Mouse (Mus musculus) gastrocnemius, postnatal 4 days (tissue): ENCODE data around the gene Ace2. TPM values are rescaled to one million over a fixed set of nuclear protein-coding genes. Genes with fewer than 3 reads are reported as not detected.

Source experiments
- DNase-seq, 2 experiments: peaks; one replicate each; pipeline ENCODE4 v3.0.0; 2021 to 2022; ENCODE audit warnings: low spot score in 2 of 2, mixed read lengths in 2 of 2
- long read RNA-seq, 2 experiments: library from polyadenylated mRNA; stranded (forward); transcript quantifications; one replicate each; pipeline ENCODE4 v2.0.0; 2021
- total RNA-seq, 2 experiments: library from RNA; stranded (reverse); gene quantifications; 2 replicates each; pipeline ENCODE4 v1.2.3; 2021

Ace2 gene
- total RNA-seq: under 1 TPM; 0.54 TPM
- long read RNA-seq, experiment 1, partial matches to known transcripts: 1 of 2 reads
- long read RNA-seq, experiment 1, other reads (novel, unspliced or antisense): 0 of 2 reads
- long read RNA-seq, experiment 2: 0 reads

DNA sequence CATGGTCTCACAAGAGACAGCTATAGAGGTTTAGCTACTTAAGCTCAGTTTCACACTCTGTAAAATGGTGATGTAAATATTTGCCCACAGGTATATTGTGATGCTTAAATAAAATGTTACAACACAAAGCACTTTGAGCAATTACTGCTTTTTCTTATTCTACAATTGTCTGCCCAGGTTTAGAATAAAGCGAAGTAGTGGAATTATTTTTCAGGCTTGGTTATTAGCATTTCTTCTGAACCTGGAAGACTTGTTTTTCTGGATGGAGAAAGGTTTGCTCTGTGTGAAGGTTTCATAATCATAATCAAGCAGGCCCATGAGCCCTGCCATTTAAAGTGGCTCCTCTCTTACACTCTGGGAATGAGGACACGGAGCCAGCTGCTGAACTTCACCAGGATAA, at the start of gene Ace2:
Ace2 (plus strand) TSS at position 301 of the 400 bp plus-strand sequence.
- DNase-seq: no peak

GRCm38 (mm10) chrX:164089916-164090315, 49.2 kb upstream of the Ace2 start:
- DNase-seq: no peak

DNA sequence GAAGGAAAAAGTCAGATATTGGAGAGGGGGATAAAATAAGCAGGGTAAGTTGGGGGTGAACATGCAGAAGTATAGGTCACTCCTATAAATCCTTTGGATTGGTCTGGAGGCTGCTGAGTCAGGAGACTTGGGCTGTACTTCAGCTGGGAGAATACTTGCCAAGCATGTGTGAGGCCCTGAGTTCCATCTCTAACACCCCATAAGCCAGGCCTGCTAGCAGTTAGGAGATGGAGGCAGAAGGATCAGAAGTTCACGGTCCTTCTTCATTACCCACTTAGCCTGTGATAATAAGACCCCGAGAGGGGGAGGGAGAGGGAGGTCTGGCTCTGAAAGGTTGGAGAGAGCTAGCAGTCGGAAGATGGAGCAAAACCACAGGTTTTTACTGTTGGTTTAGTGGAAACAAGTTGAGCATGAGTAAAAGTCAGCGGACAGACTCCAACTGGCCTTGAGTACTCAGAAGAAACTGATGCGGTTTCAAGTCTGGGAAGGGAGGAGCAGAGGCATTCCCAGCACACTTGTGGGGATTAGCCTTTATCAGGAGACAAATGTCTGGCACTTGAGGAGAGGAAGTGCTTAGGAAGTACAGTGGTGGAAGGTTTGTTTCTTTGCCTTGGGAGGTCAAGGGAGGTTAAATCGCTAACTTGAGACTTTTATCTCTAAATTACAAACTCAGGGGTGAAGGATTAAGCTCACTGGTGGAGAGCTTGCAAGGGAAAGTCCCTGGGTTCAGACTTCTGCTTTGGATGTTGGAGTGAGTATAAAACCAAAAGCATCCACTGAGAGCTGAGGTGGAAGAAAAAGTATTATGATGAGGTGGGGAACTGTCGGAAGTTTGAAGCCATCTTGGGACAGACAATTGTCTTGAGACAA, 46.6 kb upstream of the Ace2 start:
- no peak for DNase-seq

- no peak for DNase-seq
These were observed 45.7 kb upstream of the Ace2 start for GRCm38 (mm10) chrX:164093435-164093834.

- DNase-seq: no peak
These were observed 43.3 kb upstream of the Ace2 start for GRCm38 (mm10) chrX:164095838-164096237.

- no peak for DNase-seq
These were observed 37.6 kb upstream of the Ace2 start for GRCm38 (mm10) chrX:164101483-164101882.

GRCm38 (mm10) chrX:164102198-164102597, 36.9 kb upstream of the Ace2 start:
- DNase-seq: no peak

DNA sequence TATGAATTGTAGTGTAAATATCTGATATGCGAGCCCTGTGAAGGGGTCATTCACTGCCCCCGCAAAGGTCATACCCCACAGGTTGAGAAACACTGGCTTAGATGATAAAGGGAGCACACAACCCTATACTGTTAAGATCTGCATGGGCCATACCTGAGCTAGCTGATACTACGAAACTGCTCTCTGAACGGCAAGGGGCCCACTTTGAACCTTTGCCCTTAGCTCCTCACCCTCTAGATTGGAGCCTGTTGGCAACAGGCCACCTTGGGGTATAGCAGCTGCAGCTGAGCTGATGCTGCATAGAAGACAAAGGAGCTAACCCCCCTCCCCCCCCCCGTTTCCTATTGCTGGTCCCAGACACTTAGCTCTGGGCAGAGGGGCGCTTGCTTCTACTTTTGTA, 36.5 kb upstream of the Ace2 start:
- DNase-seq: no peak

GRCm38 (mm10) chrX:164111146-164111545, 28.0 kb upstream of the Ace2 start:
- DNase-seq: no peak

DNA sequence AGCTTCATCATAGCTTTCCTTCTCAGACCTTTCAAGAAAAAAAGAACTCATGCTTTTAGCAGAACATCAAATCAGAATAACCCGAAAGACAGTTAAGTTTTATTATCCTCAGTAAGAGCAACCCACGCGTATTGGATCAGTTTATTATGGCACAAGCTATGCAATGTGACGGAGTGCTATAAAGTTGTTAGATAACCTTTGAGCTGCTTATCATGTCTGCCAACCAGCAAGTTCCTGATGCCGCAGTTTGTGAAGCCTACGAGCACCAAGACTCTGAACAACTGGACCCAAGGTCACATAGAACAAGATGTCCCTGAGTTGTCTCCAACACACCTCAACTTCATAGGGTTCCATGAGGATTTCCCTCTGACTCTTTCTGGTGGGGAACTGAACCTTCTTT, 25.4 kb upstream of the Ace2 start:
- DNase-seq: no peak

DNA sequence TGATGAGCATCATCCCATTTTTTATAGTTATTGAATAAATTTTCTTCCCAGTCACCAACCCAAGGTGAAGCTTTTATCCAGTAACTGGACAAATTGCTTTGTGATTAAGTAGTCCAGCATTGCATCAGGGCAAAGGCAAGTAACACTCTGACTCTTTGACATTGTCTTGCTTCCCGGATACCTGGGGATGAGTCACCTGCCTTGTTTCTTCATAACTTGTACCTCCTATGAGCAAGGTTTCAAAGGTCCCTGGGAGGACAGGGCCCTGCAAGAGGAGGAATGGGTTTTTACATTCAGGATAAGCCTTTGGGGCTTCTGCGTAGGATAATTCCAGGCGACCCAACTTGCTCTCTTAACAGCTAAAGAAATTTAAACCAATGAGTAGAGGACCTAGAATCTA, 15.2 kb upstream of the Ace2 start:
- no peak for DNase-seq

DNA sequence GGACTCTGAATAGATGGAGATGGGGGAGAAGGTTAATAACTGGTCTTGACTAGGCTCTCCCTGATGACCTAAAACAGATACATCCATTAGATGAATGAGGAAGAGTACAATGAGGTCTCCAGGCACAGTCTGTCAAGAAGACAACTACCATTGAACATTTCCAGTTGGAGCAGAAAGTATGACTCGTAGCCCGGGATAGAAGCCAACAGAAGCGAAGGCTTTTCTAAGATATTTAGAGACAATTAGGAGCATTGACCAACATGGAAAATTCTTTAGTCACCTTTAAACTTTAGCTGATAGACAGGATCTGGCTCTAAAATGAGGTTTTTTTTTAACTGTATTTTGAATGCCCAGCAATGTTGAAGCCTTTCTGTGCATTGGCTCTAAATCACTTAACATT, 5.6 kb upstream of the Ace2 start:
- DNase-seq: no peak

DNA sequence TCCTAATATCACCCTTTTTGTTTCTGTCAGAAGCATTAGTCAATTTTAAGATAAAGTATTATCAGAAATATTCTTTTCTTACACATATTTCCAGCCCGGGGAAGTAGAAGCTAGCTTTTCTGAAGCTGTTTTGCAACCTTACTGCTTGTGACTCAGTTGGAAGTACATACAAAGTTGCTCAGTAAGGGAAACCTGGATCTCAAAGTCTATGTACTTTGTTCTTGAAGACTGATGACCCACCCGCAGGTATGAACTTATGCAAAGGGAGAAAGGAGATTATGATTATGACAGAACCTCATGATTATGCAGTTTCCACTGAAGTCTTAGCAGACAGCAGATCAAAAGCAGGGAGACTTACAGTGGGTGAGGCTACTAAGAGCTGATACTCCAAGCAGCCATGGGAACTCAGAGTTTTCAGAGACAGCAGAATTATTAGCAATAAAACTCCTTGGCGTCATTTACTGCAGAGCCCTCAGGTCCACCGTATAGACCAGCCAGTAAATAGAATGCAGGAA, 3.8 kb upstream of the Ace2 start:
- DNase-seq: no peak

- no peak for DNase-seq
These were observed 6.5 kb downstream of the Ace2 start for GRCm38 (mm10) chrX:164145463-164146250.

DNA sequence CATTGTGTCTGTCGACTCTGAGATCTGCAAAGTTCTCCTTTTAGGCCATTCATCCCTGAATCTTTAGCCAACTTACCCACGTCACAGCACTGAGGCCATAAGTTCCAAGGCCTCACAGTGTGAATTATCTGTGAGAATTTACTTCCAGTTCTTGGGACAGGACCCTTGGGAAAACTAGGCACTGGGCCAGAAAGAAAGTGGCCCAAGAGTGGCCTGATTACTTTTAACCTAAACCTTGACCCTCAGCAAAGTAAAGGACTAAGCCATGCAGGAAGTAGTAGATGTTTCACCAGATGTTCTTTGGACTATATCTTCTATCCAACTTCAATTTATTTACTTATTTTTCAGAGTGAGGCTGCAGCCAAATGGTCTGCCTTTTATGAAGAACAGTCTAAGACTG, 13.6 kb downstream of the Ace2 start:
- DNase-seq: no peak

GRCm38 (mm10) chrX:164153606-164154005, 14.5 kb downstream of the Ace2 start:
- no peak for DNase-seq

GRCm38 (mm10) chrX:164154594-164154993, 15.5 kb downstream of the Ace2 start:
- DNase-seq: no peak

- DNase-seq: no peak
These were observed 25.5 kb downstream of the Ace2 start for GRCm38 (mm10) chrX:164164681-164165080.

DNA sequence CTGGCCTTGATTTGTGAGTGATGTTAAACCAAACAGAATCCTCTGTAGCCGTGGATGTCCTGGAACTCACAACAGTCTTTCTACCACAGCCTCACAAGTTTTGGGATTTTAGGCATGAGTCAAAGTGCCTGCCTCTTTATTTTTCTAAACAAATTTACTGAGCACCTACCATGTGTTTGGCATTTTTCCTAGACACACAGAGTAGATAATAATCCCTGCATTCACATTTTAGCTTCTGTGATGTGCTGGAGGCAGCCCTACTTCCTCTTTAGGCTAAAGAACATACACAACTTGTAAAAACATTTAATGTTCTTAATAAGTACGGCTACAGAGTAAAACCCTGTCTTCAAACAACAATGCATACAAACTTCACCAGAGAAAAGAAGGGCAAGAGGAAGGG, 31.9 kb downstream of the Ace2 start:
- no peak for DNase-seq

GRCm38 (mm10) chrX:164173880-164174279, 34.7 kb downstream of the Ace2 start:
- DNase-seq: no peak

DNA sequence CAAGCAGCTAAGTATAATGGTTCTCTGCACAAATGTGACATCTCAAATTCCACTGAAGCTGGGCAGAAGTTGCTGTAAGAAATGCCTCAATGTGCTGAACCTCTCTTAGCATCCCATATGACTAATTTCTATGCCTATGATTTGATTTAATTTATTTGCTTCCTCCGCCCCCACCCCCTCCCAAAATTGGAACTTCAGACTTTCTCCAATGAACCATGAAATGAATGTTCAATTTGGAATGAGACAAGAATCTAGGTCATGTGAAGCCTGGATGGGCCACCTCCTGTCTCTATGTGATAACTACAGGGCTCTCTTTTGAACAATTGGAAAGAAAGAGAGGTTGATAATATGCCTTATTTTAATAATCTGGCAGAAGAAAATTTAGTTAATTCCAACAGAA, 36.2 kb downstream of the Ace2 start:
- DNase-seq: no peak

GRCm38 (mm10) chrX:164175780-164176179, 36.6 kb downstream of the Ace2 start:
- DNase-seq: no peak
